Mouse (Mus musculus): ENCODE measurements around the gene Cdc42bpb.

Gene Cdc42bpb

GRCm38 (mm10) chr12:111340692-111341091 is 36.8 kb downstream of the Cdc42bpb start:
- DNase-seq (ENCODE audit: low spot score): no peak

- DNase-seq (ENCODE audit: low spot score): no peak
These were observed 39.6 kb downstream of the Cdc42bpb start for GRCm38 (mm10) chr12:111337864-111338354.

GRCm38 (mm10) chr12:111333020-111333605 is 44.4 kb downstream of the Cdc42bpb start:
- DNase-seq (ENCODE audit: low spot score): no peak

GRCm38 (mm10) chr12:111332443-111332842 is 45.1 kb downstream of the Cdc42bpb start:
- no peak for DNase-seq (ENCODE audit: low spot score)

- DNase-seq (ENCODE audit: low spot score): no peak
These were observed 45.9 kb downstream of the Cdc42bpb start for GRCm38 (mm10) chr12:111331573-111331972.

- no peak for DNase-seq (ENCODE audit: low spot score)
These were observed 48.2 kb downstream of the Cdc42bpb start for GRCm38 (mm10) chr12:111329281-111329680.

- DNase-seq (ENCODE audit: low spot score): no peak
These were observed 49.2 kb downstream of the Cdc42bpb start for GRCm38 (mm10) chr12:111328360-111328759.

GRCm38 (mm10) chr12:111325744-111326424 is 51.6 kb downstream of the Cdc42bpb start:
- DNase-seq (ENCODE audit: low spot score): peak; percentile 28

GRCm38 (mm10) chr12:111324949-111325348 is 52.6 kb downstream of the Cdc42bpb start:
- no peak for DNase-seq (ENCODE audit: low spot score)

GRCm38 (mm10) chr12:111324536-111324935 is 53.0 kb downstream of the Cdc42bpb start:
- no peak for DNase-seq (ENCODE audit: low spot score)

GRCm38 (mm10) chr12:111323423-111323822 is 54.1 kb downstream of the Cdc42bpb start:
- DNase-seq (ENCODE audit: low spot score): no peak

GRCm38 (mm10) chr12:111321832-111322231 is 55.7 kb downstream of the Cdc42bpb start:
- DNase-seq (ENCODE audit: low spot score): no peak

- DNase-seq (ENCODE audit: low spot score): no peak
These were observed 57.0 kb downstream of the Cdc42bpb start for GRCm38 (mm10) chr12:111320549-111320948.

GRCm38 (mm10) chr12:111317694-111318093 is 59.8 kb downstream of the Cdc42bpb start:
- no peak for DNase-seq (ENCODE audit: low spot score)

GRCm38 (mm10) chr12:111314273-111314672 is 63.2 kb downstream of the Cdc42bpb start:
- DNase-seq (ENCODE audit: low spot score): no peak

- no peak for DNase-seq (ENCODE audit: low spot score)
These were observed 65.7 kb downstream of the Cdc42bpb start for GRCm38 (mm10) chr12:111311775-111312174.

- no peak for DNase-seq (ENCODE audit: low spot score)
These were observed 67.6 kb downstream of the Cdc42bpb start for GRCm38 (mm10) chr12:111309931-111310330.

GRCm38 (mm10) chr12:111309256-111309655 is 68.3 kb downstream of the Cdc42bpb start:
- no peak for DNase-seq (ENCODE audit: low spot score)

- no peak for DNase-seq (ENCODE audit: low spot score)
These were observed 70.7 kb downstream of the Cdc42bpb start for GRCm38 (mm10) chr12:111306821-111307220.

- no peak for DNase-seq (ENCODE audit: low spot score)
These were observed 73.7 kb downstream of the Cdc42bpb start for GRCm38 (mm10) chr12:111303702-111304337.

- DNase-seq (ENCODE audit: low spot score): no peak
These were observed 75.5 kb downstream of the Cdc42bpb start for GRCm38 (mm10) chr12:111302018-111302345.

GRCm38 (mm10) chr12:111301322-111302017 is 76.0 kb downstream of the Cdc42bpb start:
- no peak for DNase-seq (ENCODE audit: low spot score)

- no peak for DNase-seq (ENCODE audit: low spot score)
These were observed 84.5 kb downstream of the Cdc42bpb start for GRCm38 (mm10) chr12:111293025-111293424.
